Mouse (Mus musculus): ENCODE results near the gene Fgfr2. TPM values are rescaled to one million over a fixed set of nuclear protein-coding genes. Genes with fewer than 3 reads are reported as not detected.

The Fgfr2 gene
- polyA plus RNA-seq, 1 experiment from 2014 or later: not detected

DNA sequence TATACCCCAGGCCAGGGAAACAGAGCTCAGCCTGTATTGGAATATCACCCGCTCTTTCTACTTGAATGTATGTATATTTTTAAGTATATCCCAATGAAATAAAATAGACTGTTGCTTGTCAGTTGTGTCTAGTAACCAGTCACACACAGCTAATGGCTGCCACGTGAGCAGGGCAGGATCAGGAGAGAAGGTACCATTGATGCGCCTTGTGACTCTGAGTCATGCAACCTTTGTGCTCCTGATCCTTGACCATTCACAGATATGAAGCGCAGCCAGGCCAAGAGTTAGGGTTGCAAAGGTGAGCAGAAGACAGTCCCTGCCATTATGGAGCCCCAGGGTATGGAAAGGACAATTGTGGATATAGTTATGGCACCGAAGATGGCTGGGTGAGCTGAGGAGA is 2291.6 kb downstream of the Fgfr2 start:
- Histone ChIP-seq H3K4me3 (ENCODE audit: inconsistent target) (no peak overlapping the region), H3K27ac (no peak overlapping the region), H3K79me2 (ENCODE audit: inconsistent target) (no peaks in the 10 kb centered on the region), H3K36me3 (ENCODE audit: inconsistent target) (no peaks in the 10 kb centered on the region)
- WGBS (ENCODE audit: missing documents): 91% methylated on average over 5 of the region's 5 CpGs

DNA sequence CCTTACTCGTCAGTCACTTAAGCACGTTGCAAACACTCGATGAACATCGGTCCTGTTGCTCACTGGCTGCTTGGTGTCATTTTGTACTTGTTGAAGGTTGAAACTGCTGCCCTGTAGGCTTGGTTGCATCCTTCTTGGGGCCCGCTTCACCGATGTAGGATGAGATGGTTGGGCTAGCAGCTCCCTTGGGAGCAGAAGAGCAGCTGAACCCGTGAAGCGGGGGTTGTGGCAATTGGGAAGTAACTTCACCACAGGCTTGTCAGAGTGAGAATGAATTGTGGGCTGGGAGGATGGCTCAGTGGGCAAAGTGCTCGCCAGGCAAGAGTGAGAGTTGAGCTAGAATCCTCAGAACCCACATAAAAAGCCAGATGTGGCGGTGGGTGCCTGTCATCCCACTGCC is 2294.7 kb downstream of the Fgfr2 start:
- Histone ChIP-seq H3K27ac (no peak overlapping the region), H3K36me3 (ENCODE audit: inconsistent target) (no peaks in the 10 kb centered on the region), H3K4me3 (ENCODE audit: inconsistent target) (no peak overlapping the region), H3K79me2 (ENCODE audit: inconsistent target) (no peaks in the 10 kb centered on the region)
- WGBS (ENCODE audit: missing documents): 66% methylated on average over 10 of the region's 10 CpGs

DNA sequence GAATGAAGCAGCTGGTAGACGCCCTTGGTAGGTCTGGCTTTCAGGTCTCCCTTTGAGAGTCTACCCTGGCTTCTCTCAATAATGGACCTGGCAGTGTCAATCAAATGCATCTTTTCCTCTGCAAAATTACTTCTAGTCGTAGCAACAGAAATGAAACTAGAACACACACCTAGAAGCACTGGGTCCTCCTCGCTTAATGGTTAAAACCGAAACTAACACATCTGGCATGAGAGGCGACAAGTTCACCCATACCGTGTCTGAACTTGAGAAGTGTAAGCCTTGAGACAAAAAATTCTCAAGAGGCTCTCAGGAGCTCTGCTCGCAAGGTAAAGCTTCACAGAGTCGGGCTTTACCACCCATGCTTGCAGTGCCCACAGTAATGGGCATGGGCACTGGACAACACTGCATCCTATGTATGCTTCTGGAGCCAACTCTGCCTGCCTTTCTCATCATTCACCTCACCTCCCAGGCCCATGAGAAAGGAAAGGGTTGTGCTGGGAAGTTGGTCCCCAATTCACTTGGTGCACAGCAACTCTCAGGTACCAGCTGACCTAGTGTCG is 2295.2 kb downstream of the Fgfr2 start:
- Histone ChIP-seq H3K79me2 (ENCODE audit: inconsistent target) (no peaks in the 10 kb centered on the region), H3K4me3 (ENCODE audit: inconsistent target) (no peak overlapping the region), H3K36me3 (ENCODE audit: inconsistent target) (no peaks in the 10 kb centered on the region), H3K27ac (no peak overlapping the region)
- WGBS (ENCODE audit: missing documents): 78% methylated on average over 9 of the region's 9 CpGs

DNA sequence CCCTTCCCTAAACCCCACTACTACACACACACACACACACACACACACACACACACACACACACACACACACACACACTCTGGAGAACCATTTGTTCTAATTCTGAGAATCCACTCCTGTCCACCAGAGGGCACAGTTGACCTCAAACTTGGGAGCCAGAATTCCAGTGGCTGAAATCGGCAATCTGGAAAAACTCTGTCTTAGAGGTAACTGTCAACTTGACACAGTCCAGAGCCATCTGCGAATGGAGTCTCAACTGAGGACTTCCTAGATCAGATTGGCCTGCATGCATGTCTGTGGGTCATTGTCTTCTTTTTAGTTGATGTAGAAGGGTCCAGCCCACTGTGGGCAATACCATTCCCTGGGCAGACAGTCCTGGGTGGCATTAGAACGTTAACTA is 2295.7 kb downstream of the Fgfr2 start:
- H3K4me3 ChIP-seq (ENCODE audit: inconsistent target): no peak overlapping the region

DNA sequence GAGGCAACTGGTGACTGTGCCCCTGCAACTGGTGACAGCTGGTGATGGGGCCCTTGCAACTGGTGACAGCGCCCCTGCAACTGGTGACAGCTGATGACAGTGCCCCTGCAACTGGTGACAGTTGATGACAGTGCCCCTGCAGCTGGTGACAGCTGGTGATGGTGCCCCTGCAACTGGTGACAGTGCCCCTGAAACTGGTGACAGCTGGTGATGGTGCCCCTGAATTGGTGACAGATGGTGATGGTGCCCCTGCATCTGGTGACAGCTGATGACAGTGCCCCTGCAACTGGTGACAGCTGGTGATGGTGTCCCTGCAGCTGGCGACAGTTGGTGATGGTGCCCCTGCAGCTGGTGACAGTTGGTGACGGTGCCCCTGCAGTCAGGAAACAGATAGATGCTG is 2296.8 kb downstream of the Fgfr2 start:
- Histone ChIP-seq H3K4me3 (ENCODE audit: inconsistent target) (no peak overlapping the region), H3K79me2 (ENCODE audit: inconsistent target) (no peaks in the 10 kb centered on the region), H3K36me3 (ENCODE audit: inconsistent target) (no peaks in the 10 kb centered on the region), H3K27ac (no peak overlapping the region)
- 61% methylated on average over 3 of the region's 3 CpGs for WGBS (ENCODE audit: missing documents)

More for the DNA sequence above, 2295.7 kb downstream of the Fgfr2 start:
- no peaks in the 10 kb centered on the region for H3K79me2 ChIP-seq (ENCODE audit: inconsistent target)
- H3K36me3 ChIP-seq (ENCODE audit: inconsistent target): no peaks in the 10 kb centered on the region
- no peak overlapping the region for H3K27ac ChIP-seq
- 71% methylated on average over 3 of the region's 3 CpGs for WGBS (ENCODE audit: missing documents)

DNA sequence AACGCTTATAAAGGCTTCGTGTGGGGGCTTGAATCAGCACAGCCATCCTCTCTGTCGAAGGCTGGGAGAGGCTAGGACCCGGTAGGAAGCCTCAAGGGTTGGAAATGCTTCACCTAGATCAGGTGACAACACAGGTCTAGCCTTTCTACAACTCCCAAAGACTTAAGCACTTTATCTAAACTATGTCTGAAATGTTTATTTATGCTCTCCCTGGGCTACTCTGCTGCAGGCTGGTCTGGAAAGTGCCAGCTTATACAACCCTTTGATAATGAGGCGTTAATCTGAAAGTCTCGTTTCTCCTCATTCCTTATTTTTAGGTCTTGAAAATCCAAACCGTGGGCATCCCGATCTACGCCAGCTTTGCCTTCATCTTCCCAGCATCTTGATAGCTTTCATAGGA is 2299.2 kb downstream of the Fgfr2 start:
- no peaks in the 10 kb centered on the region for H3K36me3 ChIP-seq (ENCODE audit: inconsistent target)
- 87% methylated on average over 9 of the region's 9 CpGs for WGBS (ENCODE audit: missing documents)
- no peak overlapping the region for H3K27ac ChIP-seq
- no peaks in the 10 kb centered on the region for H3K79me2 ChIP-seq (ENCODE audit: inconsistent target)
- no peak overlapping the region for H3K4me3 ChIP-seq (ENCODE audit: inconsistent target)

DNA sequence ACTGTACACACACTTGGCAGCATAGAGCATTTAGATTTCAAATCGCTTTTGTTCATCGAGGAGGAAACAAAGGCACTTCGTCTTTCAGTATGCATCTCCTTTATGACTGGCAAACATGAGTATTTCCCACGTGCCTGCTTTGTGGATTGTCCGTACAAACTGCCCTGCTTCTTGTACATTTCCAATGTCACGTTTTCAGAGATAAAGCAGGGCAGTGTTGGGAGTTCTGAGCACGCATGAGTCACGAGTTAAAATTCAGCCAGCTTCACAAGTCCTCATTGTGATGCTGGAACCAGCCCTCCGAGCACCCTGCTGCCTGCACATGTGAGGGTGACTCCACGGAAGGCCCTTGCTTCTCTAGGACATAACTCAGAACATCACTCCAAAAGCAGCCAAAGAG is 2303.5 kb downstream of the Fgfr2 start:
- 96% methylated on average over 10 of the region's 10 CpGs for WGBS (ENCODE audit: missing documents)
- H3K79me2 ChIP-seq (ENCODE audit: inconsistent target): no peaks in the 10 kb centered on the region
- H3K4me3 ChIP-seq (ENCODE audit: inconsistent target): no peak overlapping the region
- no peak overlapping the region for H3K27ac ChIP-seq
- H3K36me3 ChIP-seq (ENCODE audit: inconsistent target): no peaks in the 10 kb centered on the region

DNA sequence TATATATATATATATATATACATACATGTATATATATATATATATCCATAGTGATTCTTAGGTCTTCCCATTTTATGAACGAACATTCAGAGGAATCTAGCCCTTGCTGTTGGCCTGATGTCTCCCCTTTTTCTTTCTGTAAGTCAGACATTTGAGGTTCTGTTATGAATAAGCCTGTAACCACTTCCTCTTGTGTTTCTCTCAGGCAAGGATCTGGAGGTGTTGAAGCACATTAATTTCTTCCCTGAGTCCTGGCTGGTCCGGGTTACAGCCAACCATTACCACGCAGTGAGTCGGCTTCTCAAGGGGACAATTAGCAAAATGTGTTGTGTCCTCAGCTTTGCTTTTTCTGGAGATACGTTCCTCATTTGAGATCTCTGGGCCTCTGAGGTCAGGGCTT is 2304.3 kb downstream of the Fgfr2 start:
- WGBS (ENCODE audit: missing documents): 2% methylated on average over 4 of the region's 5 CpGs
- Histone ChIP-seq H3K4me3 (ENCODE audit: inconsistent target) (no peak overlapping the region), H3K27ac (no peak overlapping the region), H3K79me2 (ENCODE audit: inconsistent target) (no peaks in the 10 kb centered on the region), H3K36me3 (ENCODE audit: inconsistent target) (no peaks in the 10 kb centered on the region)

DNA sequence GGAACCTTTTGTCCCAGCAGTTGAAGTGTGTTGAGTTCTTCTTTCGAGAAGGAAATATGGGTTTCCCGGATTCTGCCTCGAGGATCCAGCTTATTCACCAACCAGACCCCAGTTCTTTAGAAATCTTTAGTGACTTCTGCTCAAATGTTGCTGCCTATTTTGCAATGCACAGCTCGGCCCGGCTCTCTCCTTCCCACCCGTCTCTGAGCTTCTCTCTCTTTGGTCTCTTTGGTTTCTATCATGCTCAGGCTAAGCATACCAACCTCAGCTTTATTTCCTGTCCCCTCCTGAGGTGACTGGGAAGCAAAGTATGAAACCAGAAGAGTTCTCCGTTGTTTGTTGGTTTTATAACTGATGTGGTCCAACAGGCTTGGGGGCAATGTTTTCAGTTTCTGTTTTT is 2306.9 kb downstream of the Fgfr2 start:
- Histone ChIP-seq H3K4me3 (ENCODE audit: inconsistent target) (no peak overlapping the region), H3K36me3 (ENCODE audit: inconsistent target) (no peaks in the 10 kb centered on the region), H3K27ac (no peak overlapping the region), H3K79me2 (ENCODE audit: inconsistent target) (no peaks in the 10 kb centered on the region)
- WGBS (ENCODE audit: missing documents): 14% methylated on average over 7 of the region's 7 CpGs

DNA sequence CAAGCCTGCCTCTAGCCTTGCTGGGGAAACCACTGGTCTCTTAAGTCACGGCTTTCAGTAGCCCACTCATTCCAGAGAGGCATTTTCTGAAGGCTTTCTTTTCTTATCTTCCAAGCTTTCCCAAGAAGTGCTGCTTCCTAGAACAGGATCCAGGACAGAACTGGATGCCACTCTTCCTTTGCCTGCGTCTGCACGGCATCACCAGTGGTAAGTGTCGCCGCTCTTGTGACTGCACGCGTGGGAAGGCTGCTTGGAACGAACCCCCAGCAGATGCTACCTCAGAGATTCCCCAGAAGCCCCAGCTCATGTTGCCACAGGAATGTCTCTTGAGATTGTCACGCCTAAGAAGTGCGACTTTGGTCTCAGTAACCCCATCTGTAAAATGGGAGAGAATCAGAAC is 2307.5 kb downstream of the Fgfr2 start:
- 93% methylated on average over 10 of the region's 10 CpGs for WGBS (ENCODE audit: missing documents)
- Histone ChIP-seq H3K27ac (no peak overlapping the region), H3K36me3 (ENCODE audit: inconsistent target) (no peaks in the 10 kb centered on the region)

DNA sequence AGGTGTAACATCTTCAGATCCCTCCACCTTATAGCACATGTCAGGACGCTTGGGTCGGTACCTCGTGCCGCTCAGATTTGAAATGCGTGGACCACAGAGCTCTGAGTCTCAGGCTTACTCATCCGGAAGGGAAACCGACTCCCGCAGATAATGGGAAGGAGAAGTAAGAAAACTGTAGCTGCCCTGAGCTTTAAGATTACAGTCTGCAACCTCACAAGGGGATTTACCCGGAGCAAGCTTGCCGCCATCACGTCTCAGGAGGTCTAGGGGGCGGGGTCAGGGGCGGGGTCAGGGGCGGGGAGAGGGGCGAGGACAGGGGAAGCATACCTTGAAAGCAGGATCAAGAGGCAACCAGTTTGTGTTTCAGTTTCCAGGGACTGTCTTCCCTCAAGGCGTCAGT is 2310.7 kb downstream of the Fgfr2 start:
- no peaks in the 10 kb centered on the region for H3K36me3 ChIP-seq (ENCODE audit: inconsistent target)
- 28% methylated on average over 16 of the region's 16 CpGs for WGBS (ENCODE audit: missing documents)
- H3K4me3 ChIP-seq (ENCODE audit: inconsistent target): no peak overlapping the region
- no peak overlapping the region for H3K27ac ChIP-seq
- H3K79me2 ChIP-seq (ENCODE audit: inconsistent target): no peaks in the 10 kb centered on the region

More for the DNA sequence above, 2307.5 kb downstream of the Fgfr2 start:
- H3K79me2 ChIP-seq (ENCODE audit: inconsistent target): no peaks in the 10 kb centered on the region
- H3K4me3 ChIP-seq (ENCODE audit: inconsistent target): no peak overlapping the region

DNA sequence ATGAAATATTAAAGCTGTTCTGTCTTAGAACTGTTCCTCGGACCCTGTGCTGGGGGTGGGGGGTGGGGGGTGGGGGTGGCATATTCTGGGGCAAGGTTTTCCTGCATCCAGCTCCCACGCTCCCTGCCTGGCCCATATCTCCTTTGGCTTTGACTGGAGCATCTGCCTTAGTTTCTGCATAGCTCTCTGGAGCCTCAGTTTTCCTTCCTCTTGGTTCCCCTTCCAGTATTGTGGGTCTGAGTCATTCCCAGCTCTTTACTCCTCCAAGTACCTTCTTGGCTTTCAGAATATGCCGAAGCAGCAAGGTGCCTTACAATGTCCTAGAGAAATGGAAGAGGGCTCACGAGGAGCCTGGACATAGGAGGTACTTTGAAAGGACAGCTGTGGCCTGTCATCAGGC is 2312.9 kb downstream of the Fgfr2 start:
- H3K79me2 ChIP-seq (ENCODE audit: inconsistent target): no peaks in the 10 kb centered on the region
- 91% methylated on average over 4 of the region's 4 CpGs for WGBS (ENCODE audit: missing documents)
- H3K36me3 ChIP-seq (ENCODE audit: inconsistent target): no peaks in the 10 kb centered on the region
- no peak overlapping the region for H3K4me3 ChIP-seq (ENCODE audit: inconsistent target)
- no peak overlapping the region for H3K27ac ChIP-seq

DNA sequence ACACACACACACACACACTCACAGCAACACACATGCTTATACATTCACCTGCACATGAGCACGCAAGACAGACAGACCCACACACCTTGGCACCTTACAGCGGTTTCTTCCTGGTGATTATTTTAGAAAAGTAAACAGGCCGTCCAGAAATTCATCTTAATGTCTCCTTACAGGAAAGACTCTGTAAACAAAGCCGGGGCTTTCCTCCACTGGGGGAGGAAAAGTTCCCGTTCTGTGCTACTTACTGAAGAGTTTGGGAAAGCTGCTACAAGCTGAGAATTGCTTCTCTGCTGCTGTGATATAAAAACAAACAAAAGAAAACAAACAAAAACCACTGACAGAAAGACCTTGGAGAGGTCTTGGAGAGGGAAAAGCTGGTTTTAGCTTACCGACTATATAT is 2314.5 kb downstream of the Fgfr2 start:
- no peaks in the 10 kb centered on the region for H3K79me2 ChIP-seq (ENCODE audit: inconsistent target)
- no peak overlapping the region for H3K27ac ChIP-seq
- no peak overlapping the region for H3K4me3 ChIP-seq (ENCODE audit: inconsistent target)
- WGBS (ENCODE audit: missing documents): 67% methylated on average over 6 of the region's 6 CpGs
- H3K36me3 ChIP-seq (ENCODE audit: inconsistent target): no peaks in the 10 kb centered on the region

DNA sequence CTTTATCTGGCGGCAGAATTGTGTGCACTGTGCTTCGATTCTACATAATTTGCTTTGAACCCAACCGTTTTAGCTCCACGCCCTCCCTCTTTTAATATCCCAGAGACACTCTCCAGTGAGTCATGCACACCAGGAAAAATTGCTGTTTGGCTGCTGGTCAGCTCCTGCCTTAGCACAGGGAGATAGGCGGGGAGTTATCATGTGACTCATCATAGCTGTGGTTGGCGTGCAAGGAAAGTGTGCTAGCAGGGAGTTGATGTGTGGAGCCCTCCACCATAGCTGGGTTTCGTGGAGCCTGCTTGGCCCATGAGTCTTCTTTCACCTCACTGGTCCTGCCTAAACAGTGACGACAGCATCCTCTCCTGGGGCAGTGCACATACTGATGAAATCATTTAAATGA is 2315.4 kb downstream of the Fgfr2 start:
- Histone ChIP-seq H3K27ac (no peak overlapping the region), H3K4me3 (ENCODE audit: inconsistent target) (no peak overlapping the region), H3K79me2 (ENCODE audit: inconsistent target) (no peaks in the 10 kb centered on the region), H3K36me3 (ENCODE audit: inconsistent target) (no peaks in the 10 kb centered on the region)
- WGBS (ENCODE audit: missing documents): 79% methylated on average over 8 of the region's 8 CpGs

DNA sequence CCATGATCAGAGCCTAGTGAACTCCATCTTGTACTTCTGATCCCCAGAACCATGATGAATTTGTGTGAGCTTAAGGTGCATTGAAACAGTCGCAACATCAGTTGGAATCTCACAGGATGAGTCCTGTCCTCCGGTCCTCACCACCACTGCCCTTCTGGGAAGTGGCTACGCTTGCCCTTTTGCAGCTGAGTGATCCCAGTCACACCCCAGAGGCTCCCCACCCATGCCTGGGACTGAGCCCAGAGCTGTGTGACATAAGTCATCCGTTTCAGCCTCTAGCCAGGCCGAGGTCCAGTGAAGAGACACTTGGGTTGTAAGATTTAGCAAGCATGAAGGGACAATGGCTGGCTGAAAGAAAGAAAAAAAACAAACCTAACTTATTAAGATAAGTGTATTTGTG is 2318.2 kb downstream of the Fgfr2 start:
- no peak overlapping the region for H3K4me3 ChIP-seq (ENCODE audit: inconsistent target)
- no peaks in the 10 kb centered on the region for H3K79me2 ChIP-seq (ENCODE audit: inconsistent target)
- 88% methylated on average over 5 of the region's 5 CpGs for WGBS (ENCODE audit: missing documents)
- no peak overlapping the region for H3K27ac ChIP-seq
- H3K36me3 ChIP-seq (ENCODE audit: inconsistent target): no peaks in the 10 kb centered on the region

DNA sequence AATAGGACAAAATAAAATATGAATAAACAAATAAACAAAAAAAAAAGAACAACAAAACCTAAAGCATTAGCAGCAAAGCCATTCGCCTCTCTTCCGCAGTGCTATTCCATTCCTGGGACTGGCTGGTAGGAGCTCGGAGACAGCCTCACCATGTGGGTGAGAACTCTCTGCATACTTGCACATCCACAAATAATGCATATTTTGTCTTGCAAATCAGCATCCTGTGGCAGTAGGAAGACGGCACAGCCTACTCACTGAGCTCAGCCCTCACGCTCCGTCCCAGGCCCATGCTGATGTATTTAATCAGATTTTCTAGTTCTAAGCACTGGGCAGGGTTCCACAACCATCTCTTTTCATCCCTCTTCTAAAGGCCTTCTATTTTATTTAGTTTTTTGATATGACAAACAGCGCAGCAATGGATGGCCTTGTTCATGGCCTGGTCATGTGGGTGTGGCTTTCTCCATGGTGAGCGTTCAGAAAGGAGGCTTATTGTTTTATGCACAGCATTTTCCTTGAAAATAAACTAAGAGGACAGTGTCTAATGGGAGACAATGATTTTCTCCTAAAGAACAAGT is 2319.8 kb downstream of the Fgfr2 start:
- no peaks in the 10 kb centered on the region for H3K79me2 ChIP-seq (ENCODE audit: inconsistent target)

More for the DNA sequence above, 2319.8 kb downstream of the Fgfr2 start:
- WGBS (ENCODE audit: missing documents): 94% methylated on average over 8 of the region's 8 CpGs
- Histone ChIP-seq H3K27ac (no peak overlapping the region), H3K36me3 (ENCODE audit: inconsistent target) (no peaks in the 10 kb centered on the region), H3K4me3 (ENCODE audit: inconsistent target) (no peak overlapping the region)

All from macrophage (primary cell).